ENCODE assay signal across 8 mouse cellular contexts in genomic region chr11:96124052-96124914, GRCm38 (mm10). TPM values are rescaled to one million over a fixed set of nuclear protein-coding genes. Genes with fewer than 3 reads are reported as not detected.
DNase-seq lines count a peak whose midpoint lies in the region; ATAC-seq and TF ChIP-seq lines count a peak whose summit lies in the region.

No protein-coding gene starts in this region.

- H3K4me3 ChIP-seq in forebrain, embryonic 15.5 days = peak overlapping the region; percentile 39
- H3K4me3 ChIP-seq in lung, postnatal 0 days (ENCODE audit: low read depth, low read length) = peak overlapping the region; percentile 33

- H3K4me1 ChIP-seq in forebrain, embryonic 15.5 days = peaks cover 12% of the 10 kb centered on the region
- no peaks in the 10 kb centered on the region for H3K4me1 ChIP-seq in lung, postnatal 0 days (ENCODE audit: insufficient read depth, low read depth, low read length)

- WGBS in forebrain, embryonic 15.5 days = 2% methylated on average over 45 of the region's 45 CpGs
- WGBS in lung, postnatal 0 days = 2% methylated on average over 45 of the region's 45 CpGs

- ATAC-seq in cerebellum, adult (ENCODE audit: insufficient number of reproducible peaks, low FRiP score, low TSS enrichment) = no peak
- ATAC-seq in forebrain, embryonic 15.5 days (replicated peaks) = 0 out of 2 replicates have a peak, but pooled peaks have one; percentile 29
- ATAC-seq in lung, postnatal 0 days = peak; percentile 60

- no peak for TF ChIP-seq CTCF in lung, postnatal 0 days (IDR thresholded peaks at IDR 0.05)

- peak overlapping the region; percentile 17; the same call in 1 of the 2 replicates for H3K9ac ChIP-seq in forebrain, embryonic 15.5 days (replicated peaks)
- H3K9ac ChIP-seq in lung, postnatal 0 days (replicated peaks; ENCODE audit: low read depth) = no peak overlapping the region

- no peaks in the 10 kb centered on the region for H3K36me3 ChIP-seq in forebrain, embryonic 15.5 days
- no peaks in the 10 kb centered on the region for H3K36me3 ChIP-seq in lung, postnatal 0 days (ENCODE audit: insufficient read depth, low read length)

- no peaks in the 10 kb centered on the region for H3K9me3 ChIP-seq in forebrain, embryonic 15.5 days
- no peaks in the 10 kb centered on the region for H3K9me3 ChIP-seq in lung, postnatal 0 days (ENCODE audit: low read length)

- intact Hi-C loops in left cerebral cortex, postnatal 14 days (cut with DNase I) = no loop called here

- H3K4me2 ChIP-seq in forebrain, embryonic 15.5 days (replicated peaks) = peak overlapping the region; percentile 64
- H3K4me2 ChIP-seq in lung, postnatal 0 days (replicated peaks; ENCODE audit: low read depth, low read length) = peak overlapping the region; percentile 58

- peak; percentile 13 to 16 for DNase-seq in cerebellum, postnatal 14 days
- peak; percentile 58 for DNase-seq in WW6 (ENCODE audit: low read depth, low spot score)
- peak; percentile 5 to 11 for DNase-seq in kidney, adult 8-10 months
- DNase-seq in lung, postnatal 0 days (ENCODE audit: low spot score) = peak; percentile 35
- peak; percentile 25 for DNase-seq in right cerebral cortex, postnatal 4 days
- DNase-seq in left cerebral cortex, postnatal 14 days (ENCODE audit: low spot score in 2 of 2) = no peak

- peaks cover 43% of the 10 kb centered on the region for H3K27me3 ChIP-seq in forebrain, embryonic 15.5 days
- H3K27me3 ChIP-seq in lung, postnatal 0 days (replicated peaks; ENCODE audit: insufficient read depth, low read length) = peaks cover 10% of the 10 kb centered on the region; the same call in 1 of the 2 replicates

- no peak for TF ChIP-seq EP300 in lung, postnatal 0 days (IDR thresholded peaks at IDR 0.05)

- H3K27ac ChIP-seq in forebrain, embryonic 15.5 days (replicated peaks) = no peak overlapping the region
- no peak overlapping the region for H3K27ac ChIP-seq in lung, postnatal 0 days (ENCODE audit: low read length)

RNA-seq across cellular contexts. Expression of gene Ttll6, which starts 9.3 kb away (rescaled TPM):
- polyA plus RNA-seq in forebrain, embryonic 15.5 days (2015; fragmentation: Nextera tagmentation; extraction: Ambion mirVana) = 0.18 and 0.25 TPM in 2 replicates
- 0.99 and 1.3 TPM in 2 replicates for polyA plus RNA-seq in lung, postnatal 0 days (2015; fragmentation: Nextera tagmentation; extraction: Ambion mirVana)
- total RNA-seq in left cerebral cortex, postnatal 14 days (2021) = under 1 TPM; 0.18 to 0.27 TPM

RNA-seq across cellular contexts. Expression of gene Calcoco2, which starts 12.5 kb away (rescaled TPM):
- not detected in 2 replicates for polyA plus RNA-seq in forebrain, embryonic 15.5 days (2015; fragmentation: Nextera tagmentation; extraction: Ambion mirVana)
- 0.74 and 0.98 TPM in 2 replicates for polyA plus RNA-seq in lung, postnatal 0 days (2015; fragmentation: Nextera tagmentation; extraction: Ambion mirVana)
- not detected for total RNA-seq in left cerebral cortex, postnatal 14 days (2021)

RNA-seq across cellular contexts. Expression of gene Atp5g1, which starts 48.8 kb away (rescaled TPM):
- polyA plus RNA-seq in forebrain, embryonic 15.5 days (2015; fragmentation: Nextera tagmentation; extraction: Ambion mirVana) = 409 and 467 TPM in 2 replicates
- polyA plus RNA-seq in lung, postnatal 0 days (2015; fragmentation: Nextera tagmentation; extraction: Ambion mirVana) = 324 and 382 TPM in 2 replicates
- 100 to 1,000 TPM; 590 to 620 TPM for total RNA-seq in left cerebral cortex, postnatal 14 days (2021)

RNA-seq across cellular contexts. Expression of gene Ube2z, which starts 59.1 kb away (rescaled TPM):
- 35.1 and 37.2 TPM in 2 replicates for polyA plus RNA-seq in forebrain, embryonic 15.5 days (2015; fragmentation: Nextera tagmentation; extraction: Ambion mirVana)
- polyA plus RNA-seq in lung, postnatal 0 days (2015; fragmentation: Nextera tagmentation; extraction: Ambion mirVana) = 29.6 and 31.6 TPM in 2 replicates
- 10 to 100 TPM; 54.0 to 56.1 TPM for total RNA-seq in left cerebral cortex, postnatal 14 days (2021)

Comparison
In these comparisons a context has a peak if more than half of its experiments do, and no peak if none do; other contexts are left out.
1. DNase-seq: peak in cerebellum, postnatal 14 days (2 of 2), WW6 (single experiment), kidney, adult 8-10 months (2 of 2), lung, postnatal 0 days (single experiment) and right cerebral cortex, postnatal 4 days (single experiment); none in left cerebral cortex, postnatal 14 days (0 of 2).